Mouse (Mus musculus) liver, adult 2 months (tissue): ENCODE data around the gene Isl1. TPM values are rescaled to one million over a fixed set of nuclear protein-coding genes. Genes with fewer than 3 reads are reported as not detected.

Experiments used
- DNase-seq: peaks from one replicate; pipeline ENCODE4 v3.0.0-alpha.2; 2011; ENCODE audit warnings: low read depth, low spot score; ENCODE audit errors: extremely low read depth
- H3K27ac ChIP-seq: fragments of 200-500 bp; replicated peaks from 2 replicates; pipeline ENCODE4 v1.5.1; 2012; ENCODE audit warnings: low read depth, mild to moderate bottlenecking, control low read depth, inconsistent platforms, low read length; ENCODE audit not compliant: insufficient read depth
- H3K27me3 ChIP-seq: fragments of 200-500 bp; 2 replicates; pipeline ENCODE4 v1.6.1; 2012; ENCODE audit warnings: mild to moderate bottlenecking, moderate library complexity, low read length, inconsistent platforms; ENCODE audit not compliant: control insufficient read depth, insufficient read depth
- H3K36me3 ChIP-seq: fragments of 200-500 bp; 2 replicates; pipeline ENCODE4 v1.6.1; 2012; ENCODE audit warnings: low read length, inconsistent platforms; ENCODE audit not compliant: control insufficient read depth, insufficient read depth
- H3K4me1 ChIP-seq: fragments of 200-500 bp; 2 replicates; pipeline ENCODE4 v1.6.1; 2011; ENCODE audit warnings: low read length; ENCODE audit not compliant: control insufficient read depth, insufficient read depth
- H3K4me3 ChIP-seq: fragments of 200-500 bp; 2 replicates; pipeline ENCODE4 v1.5.1; 2011; ENCODE audit warnings: low read depth, mild to moderate bottlenecking, control low read depth, low read length, moderate library complexity; ENCODE audit not compliant: insufficient read depth
- H3K79me2 ChIP-seq: fragments of 200-500 bp; 2 replicates; pipeline ENCODE4 v1.6.1; 2012; ENCODE audit warnings: inconsistent platforms, mild to moderate bottlenecking, low read length, moderate library complexity; ENCODE audit not compliant: control insufficient read depth, insufficient read depth
- H3K9ac ChIP-seq: fragments of 200-500 bp; 2 replicates; pipeline ENCODE4 v1.6.1; 2012; ENCODE audit warnings: low read depth, mild to moderate bottlenecking, control low read depth, inconsistent platforms, low read length
- CTCF ChIP-seq: fragments of 200-500 bp; IDR thresholded peaks from 2 replicates; pipeline ENCODE4 v1.5.1; 2011; ENCODE audit warnings: low read depth, low read length, control low read depth
- POLR2A ChIP-seq: fragments of 200-500 bp; IDR thresholded peaks from 2 replicates; pipeline ENCODE4 v1.6.1; 2011; ENCODE audit warnings: low read length, control low read depth; ENCODE audit not compliant: insufficient read depth; ENCODE audit errors: extremely low read depth
- WGBS: fragments of 180-500 bp; shearing (Covaris S2); methylation state at CpG from one replicate; pipeline ENCODE4 v1.1.7; 2018; 5-methylcytosine and 5-hydroxymethylcytosine counted together
- polyA plus RNA-seq: library from polyadenylated mRNA; depleted of rRNA; stranded (reverse); fragments of >200 nt; gene quantifications from 2 replicates; pipeline ENCODE4 v1.2.3, GENCODE M21; 2012
- total RNA-seq: library from RNA; depleted of rRNA; stranded (reverse); fragments of >200 nt; gene quantifications from 2 replicates; pipeline ENCODE4 v1.2.3, GENCODE M21; 2014

The Isl1 gene
- total and polyA plus RNA-seq, 2 experiments = not detected

DNA sequence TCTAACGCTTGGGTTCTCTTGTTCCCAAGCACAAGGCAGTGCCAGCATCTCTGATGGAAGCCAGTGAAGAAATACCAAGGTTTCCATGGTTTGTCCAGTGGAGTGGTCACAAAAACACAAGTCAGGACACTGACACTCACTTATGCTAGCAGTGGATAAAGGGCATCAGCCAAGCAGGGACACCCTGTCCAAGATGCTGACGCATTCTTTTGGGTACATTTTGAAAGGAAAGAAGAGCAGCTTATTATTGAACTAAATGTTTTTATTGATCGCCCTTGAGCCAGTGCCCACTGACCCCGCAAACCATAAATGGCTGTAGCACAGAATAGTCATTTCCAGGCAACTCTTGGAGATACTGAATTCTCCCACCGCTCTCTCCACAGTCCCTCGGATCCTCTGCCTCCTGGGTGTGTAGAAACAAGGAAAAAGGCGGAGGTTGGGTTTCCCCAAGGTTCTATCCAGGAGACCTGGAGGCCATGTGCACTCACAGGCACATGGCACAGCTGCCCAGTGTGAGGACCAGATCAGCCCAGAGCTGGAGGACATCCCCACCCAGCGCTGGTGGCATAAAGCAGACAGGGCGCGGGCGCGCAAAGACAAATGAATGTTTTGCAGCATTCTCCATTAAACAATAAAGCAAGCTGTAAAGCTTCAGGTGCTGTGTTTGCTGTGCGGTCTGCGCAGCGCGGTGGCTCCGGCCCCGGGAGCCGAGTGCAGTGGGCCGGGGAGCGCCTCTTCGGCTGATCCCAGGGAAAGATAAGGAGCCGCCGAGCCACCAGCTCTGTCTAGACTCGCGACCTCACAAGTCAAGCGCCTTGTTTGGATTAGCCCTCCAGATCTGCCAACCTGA, 16.0 kb downstream of the Isl1 start:
- Histone ChIP-seq H3K36me3 (no peaks in the 10 kb centered on the region), H3K79me2 (no peaks in the 10 kb centered on the region), H3K27ac (no peak overlapping the region), H3K27me3 (peaks cover 8% of the 10 kb centered on the region; the same call in 1 of the 2 replicates), H3K4me3 (no peak overlapping the region), H3K9ac (no peak overlapping the region), H3K4me1 (no peaks in the 10 kb centered on the region; the same call in 1 of the 2 replicates)
- WGBS = 6% methylated on average over 27 of the region's 27 CpGs
- no peak for TF ChIP-seq POLR2A
- no peak for TF ChIP-seq CTCF
- DNase-seq = no peak

- H3K9ac ChIP-seq = no peak overlapping the region
- no peaks in the 10 kb centered on the region for H3K79me2 ChIP-seq
- H3K4me1 ChIP-seq = no peaks in the 10 kb centered on the region; the same call in 1 of the 2 replicates
- no peak overlapping the region for H3K27ac ChIP-seq
- TF ChIP-seq CTCF (no peak), POLR2A (no peak)
- DNase-seq = no peak
- H3K27me3 ChIP-seq = peaks cover 3% of the 10 kb centered on the region; the same call in 1 of the 2 replicates
- 78% methylated on average over 1 of the region's 1 CpGs for WGBS
- no peaks in the 10 kb centered on the region for H3K36me3 ChIP-seq
- no peak overlapping the region for H3K4me3 ChIP-seq
These were observed 19.8 kb downstream of the Isl1 start for GRCm38 (mm10) chr13:116289655-116290054.

- 56% methylated on average over 9 of the region's 9 CpGs for WGBS
- H3K27ac ChIP-seq = no peak overlapping the region
- H3K27me3 ChIP-seq = no peaks in the 10 kb centered on the region
- H3K36me3 ChIP-seq = no peaks in the 10 kb centered on the region
- TF ChIP-seq POLR2A (no peak), CTCF (no peak)
- H3K79me2 ChIP-seq = no peaks in the 10 kb centered on the region
- no peak for DNase-seq
- no peak overlapping the region for H3K4me3 ChIP-seq
- no peaks in the 10 kb centered on the region for H3K4me1 ChIP-seq
- no peak overlapping the region for H3K9ac ChIP-seq
These were observed 30.2 kb downstream of the Isl1 start for GRCm38 (mm10) chr13:116279207-116279772.
